8 mouse cellular contexts compared by ENCODE assay signal in genomic region chr11:4118081-4118921, GRCm38 (mm10). TPM values are rescaled to one million over a fixed set of nuclear protein-coding genes. Genes with fewer than 3 reads are reported as not detected.
DNase-seq lines count a peak whose midpoint lies in the region; ATAC-seq lines count a peak whose summit lies in the region.

No protein-coding gene starts in this region.

- H3K9ac ChIP-seq in hindbrain, embryonic 11.5 days (ENCODE audit: low read depth, low read length) = peak overlapping the region; percentile 81

- 3% methylated on average over 41 of the region's 41 CpGs for WGBS in hindbrain, embryonic 11.5 days

- H3K4me3 ChIP-seq in hindbrain, embryonic 11.5 days (ENCODE audit: low read depth, low read length) = peak overlapping the region; percentile 62

- DNase-seq in adrenal gland, adult (ENCODE audit: inconsistent age in 2 of 2, low spot score in 1 of 2) = peak; percentile 65 to 80
- no peak for DNase-seq in adrenal gland, postnatal 4 days (ENCODE audit: low spot score in 2 of 2)
- peak; percentile 86 to 88 for DNase-seq in cerebellum, postnatal 10 days
- DNase-seq in frontal cortex, postnatal 10 days (ENCODE audit: low spot score in 2 of 2) = peak; percentile 66 to 67
- DNase-seq in hindbrain, embryonic 11.5 days (ENCODE audit: low spot score) = peak; percentile 81
- peak; percentile 70 to 81 for DNase-seq in layer of hippocampus, postnatal 10 days (ENCODE audit: low spot score in 2 of 2)
- DNase-seq in lung, postnatal 10 days = peak; percentile 84
- peak; percentile 83 for DNase-seq in right cerebral cortex, adult 18-20 months

- no peaks in the 10 kb centered on the region for H3K36me3 ChIP-seq in hindbrain, embryonic 11.5 days (ENCODE audit: control insufficient read depth, insufficient read depth, low read length)

- H3K4me2 ChIP-seq in hindbrain, embryonic 11.5 days (replicated peaks; ENCODE audit: low read depth, low read length) = peak overlapping the region; percentile 85

- H3K27me3 ChIP-seq in hindbrain, embryonic 11.5 days (ENCODE audit: control insufficient read depth, insufficient read depth, low read length) = peaks cover 7% of the 10 kb centered on the region

- 0 out of 2 replicates have a peak, but pooled peaks cover 3% of the 10 kb centered on the region for H3K4me1 ChIP-seq in hindbrain, embryonic 11.5 days (replicated peaks; ENCODE audit: control insufficient read depth, insufficient read depth, low read length)

- no peak overlapping the region for H3K27ac ChIP-seq in hindbrain, embryonic 11.5 days (ENCODE audit: low read depth, low read length)

- ATAC-seq in hindbrain, embryonic 11.5 days (ENCODE audit: low FRiP score) = peak; percentile 70

- H3K9me3 ChIP-seq in hindbrain, embryonic 11.5 days (ENCODE audit: control insufficient read depth, low read length) = no peaks in the 10 kb centered on the region

RNA-seq across cellular contexts. Expression of gene Sec14l2, which starts 4.9 kb away (rescaled TPM):
- total RNA-seq in adrenal gland, postnatal 4 days (2021) = 10 to 100 TPM in 1 of 2 experiments, 1 to 10 TPM in 1; 4.4 to 15.0 TPM
- 1.7 and 2.1 TPM in 2 replicates for polyA plus RNA-seq in hindbrain, embryonic 11.5 days (2014; fragmentation: Nextera tagmentation; extraction: Ambion mirVana)
- total RNA-seq in layer of hippocampus, postnatal 10 days (2021) = 10 to 100 TPM; 24.3 to 26.8 TPM

RNA-seq across cellular contexts. Expression of gene Rnf215, which starts 16.7 kb away (rescaled TPM):
- total RNA-seq in adrenal gland, postnatal 4 days (2021) = 10 to 100 TPM; 32.0 to 34.8 TPM
- polyA plus RNA-seq in hindbrain, embryonic 11.5 days (2014; fragmentation: Nextera tagmentation; extraction: Ambion mirVana) = 24.8 and 31.8 TPM in 2 replicates
- total RNA-seq in layer of hippocampus, postnatal 10 days (2021) = 10 to 100 TPM; 47.7 to 49.4 TPM

RNA-seq across cellular contexts. Expression of gene Mtfp1, which starts 23.1 kb away (rescaled TPM):
- 10 to 100 TPM; 17.3 to 17.7 TPM for total RNA-seq in adrenal gland, postnatal 4 days (2021)
- 5.7 and 6.2 TPM in 2 replicates for polyA plus RNA-seq in hindbrain, embryonic 11.5 days (2014; fragmentation: Nextera tagmentation; extraction: Ambion mirVana)
- total RNA-seq in layer of hippocampus, postnatal 10 days (2021) = 10 to 100 TPM; 62.5 to 66.0 TPM

RNA-seq across cellular contexts. Expression of gene Ccdc157, which starts 41.8 kb away (rescaled TPM):
- 10 to 100 TPM; 13.8 to 18.6 TPM for total RNA-seq in adrenal gland, postnatal 4 days (2021)
- polyA plus RNA-seq in hindbrain, embryonic 11.5 days (2014; fragmentation: Nextera tagmentation; extraction: Ambion mirVana) = 2.7 and 3.5 TPM in 2 replicates
- 10 to 100 TPM; 13.4 to 14.6 TPM for total RNA-seq in layer of hippocampus, postnatal 10 days (2021)

RNA-seq across cellular contexts. Expression of gene Sf3a1, which starts 41.8 kb away (rescaled TPM):
- total RNA-seq in adrenal gland, postnatal 4 days (2021) = 10 to 100 TPM; 70.4 to 71.6 TPM
- polyA plus RNA-seq in hindbrain, embryonic 11.5 days (2014; fragmentation: Nextera tagmentation; extraction: Ambion mirVana) = 80.7 and 81.1 TPM in 2 replicates
- total RNA-seq in layer of hippocampus, postnatal 10 days (2021) = 10 to 100 TPM; 61.1 to 72.9 TPM

Comparison
In these comparisons a context has a peak if more than half of its experiments do, and no peak if none do; other contexts are left out.
1. DNase-seq: peak in adrenal gland, adult (2 of 2), cerebellum, postnatal 10 days (2 of 2), frontal cortex, postnatal 10 days (2 of 2), hindbrain, embryonic 11.5 days (single experiment), layer of hippocampus, postnatal 10 days (2 of 2), lung, postnatal 10 days (single experiment) and right cerebral cortex, adult 18-20 months (single experiment); none in adrenal gland, postnatal 4 days (0 of 2).